In the genomic region with DNA sequence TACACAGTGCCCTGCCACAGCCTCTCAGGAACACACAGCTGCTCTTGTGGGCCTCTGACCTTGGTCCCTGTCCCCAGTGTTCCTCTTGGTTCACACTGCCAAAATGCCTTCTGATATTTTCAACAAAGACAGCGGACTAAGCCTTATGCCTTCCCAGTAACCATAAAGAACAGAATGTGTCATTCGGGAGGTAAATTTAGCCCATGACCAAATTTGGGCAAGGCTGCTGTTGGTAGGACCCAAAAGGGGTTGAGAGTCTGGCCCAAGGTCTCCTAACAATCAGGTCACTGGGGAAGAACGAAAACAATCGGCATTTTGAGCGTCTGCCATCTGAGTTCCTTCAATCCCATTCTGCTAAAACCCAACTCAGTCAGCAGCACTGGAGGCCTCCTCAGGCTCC, we compare ENCODE assay signal across 22 mouse cellular contexts. TPM values are rescaled to one million over a fixed set of nuclear protein-coding genes. Genes with fewer than 3 reads are reported as not detected.
DNase-seq lines count a peak whose midpoint lies in the region; ATAC-seq lines count a peak whose summit lies in the region.
"Had no signal": no experiment of that assay in that cellular context is flagged by ENCODE, and none has a peak within 500 bp of the region (broad histone marks: within the 10 kb centered on the region; RNA-seq: fewer than 3 reads in every experiment).

No protein-coding gene starts in this region.

- no peaks in the 10 kb centered on the region for H3K36me3 ChIP-seq in hindbrain, embryonic 13.5 days
- no peaks in the 10 kb centered on the region for H3K36me3 ChIP-seq in hindbrain, embryonic 11.5 days (ENCODE audit: control insufficient read depth, insufficient read depth, low read length)
- H3K36me3 ChIP-seq in forebrain, embryonic 12.5 days (replicated peaks), result peaks cover 6% of the 10 kb centered on the region; the same call in 1 of the 2 replicates
- no peaks in the 10 kb centered on the region for H3K36me3 ChIP-seq in forebrain, embryonic 14.5 days (ENCODE audit: control insufficient read depth, insufficient read depth, low read length)
- no peaks in the 10 kb centered on the region for H3K36me3 ChIP-seq in midbrain, embryonic 13.5 days
- H3K36me3 ChIP-seq: embryonic facial prominence, embryonic 12.5 days; limb, embryonic 12.5 days had no signal

- no peak overlapping the region for H3K4me2 ChIP-seq in hindbrain, embryonic 13.5 days
- no peak overlapping the region for H3K4me2 ChIP-seq in hindbrain, embryonic 11.5 days (replicated peaks; ENCODE audit: low read depth, low read length)
- no peak overlapping the region for H3K4me2 ChIP-seq in forebrain, embryonic 12.5 days
- no peak overlapping the region for H3K4me2 ChIP-seq in forebrain, embryonic 14.5 days (ENCODE audit: low read length)
- H3K4me2 ChIP-seq in midbrain, embryonic 13.5 days (replicated peaks), result no peak overlapping the region
- H3K4me2 ChIP-seq: embryonic facial prominence, embryonic 12.5 days; limb, embryonic 12.5 days; neural tube, embryonic 12.5 days had no signal

- ATAC-seq in hindbrain, embryonic 13.5 days (ENCODE audit: low FRiP score), result no peak
- no peak for ATAC-seq in hindbrain, embryonic 11.5 days (ENCODE audit: low FRiP score)
- ATAC-seq in forebrain, embryonic 12.5 days (ENCODE audit: low FRiP score), result no peak
- no peak for ATAC-seq in forebrain, embryonic 14.5 days
- no peak for ATAC-seq in midbrain, embryonic 13.5 days
- ATAC-seq in megakaryocyte-erythroid progenitor cell, adult 5-6 weeks (replicated peaks; ENCODE audit: low FRiP score, low TSS enrichment, poor library complexity, severe bottlenecking), result no peak
- ATAC-seq: CD4-positive, CD25-positive, alpha-beta regulatory T cell, adult 4 months had no signal

- no peak overlapping the region for H3K9ac ChIP-seq in hindbrain, embryonic 13.5 days
- H3K9ac ChIP-seq in hindbrain, embryonic 11.5 days (ENCODE audit: low read depth, low read length), result no peak overlapping the region
- no peak overlapping the region for H3K9ac ChIP-seq in forebrain, embryonic 12.5 days
- no peak overlapping the region for H3K9ac ChIP-seq in forebrain, embryonic 14.5 days (ENCODE audit: low read length)
- no peak overlapping the region for H3K9ac ChIP-seq in midbrain, embryonic 13.5 days (replicated peaks)
- H3K9ac ChIP-seq: embryonic facial prominence, embryonic 12.5 days; limb, embryonic 12.5 days; neural tube, embryonic 12.5 days had no signal

- intact Hi-C loops in gastrocnemius, postnatal 14 days (cut with DNase I; ENCODE audit: low total_unique reads), result no loop called here

- H3K27me3 ChIP-seq in hindbrain, embryonic 13.5 days, result 0 out of 2 replicates have a peak, but pooled peaks cover 2% of the 10 kb centered on the region
- no peaks in the 10 kb centered on the region for H3K27me3 ChIP-seq in hindbrain, embryonic 11.5 days (ENCODE audit: control insufficient read depth, insufficient read depth, low read length)
- peaks cover 6% of the 10 kb centered on the region for H3K27me3 ChIP-seq in forebrain, embryonic 12.5 days
- H3K27me3 ChIP-seq in forebrain, embryonic 14.5 days (replicated peaks; ENCODE audit: control insufficient read depth, insufficient read depth, low read length), result no peaks in the 10 kb centered on the region
- peaks cover 8% of the 10 kb centered on the region for H3K27me3 ChIP-seq in midbrain, embryonic 13.5 days
- H3K27me3 ChIP-seq: embryonic facial prominence, embryonic 12.5 days had no signal

- H3K9me3 ChIP-seq in hindbrain, embryonic 13.5 days, result no peaks in the 10 kb centered on the region
- H3K9me3 ChIP-seq in hindbrain, embryonic 11.5 days (ENCODE audit: control insufficient read depth, low read length), result no peaks in the 10 kb centered on the region
- no peaks in the 10 kb centered on the region for H3K9me3 ChIP-seq in forebrain, embryonic 12.5 days
- H3K9me3 ChIP-seq in forebrain, embryonic 14.5 days (replicated peaks; ENCODE audit: control insufficient read depth, low read length), result no peaks in the 10 kb centered on the region
- H3K9me3 ChIP-seq in midbrain, embryonic 13.5 days, result no peaks in the 10 kb centered on the region
- H3K9me3 ChIP-seq: embryonic facial prominence, embryonic 12.5 days; limb, embryonic 12.5 days; neural tube, embryonic 12.5 days had no signal

- H3K4me3 ChIP-seq in hindbrain, embryonic 13.5 days, result no peak overlapping the region
- H3K4me3 ChIP-seq in hindbrain, embryonic 11.5 days (ENCODE audit: low read depth, low read length), result no peak overlapping the region
- H3K4me3 ChIP-seq in forebrain, embryonic 12.5 days (replicated peaks), result no peak overlapping the region
- H3K4me3 ChIP-seq in forebrain, embryonic 14.5 days (ENCODE audit: low read depth, low read length), result no peak overlapping the region
- no peak overlapping the region for H3K4me3 ChIP-seq in midbrain, embryonic 13.5 days (replicated peaks)
- H3K4me3 ChIP-seq: embryonic facial prominence, embryonic 12.5 days; limb, embryonic 12.5 days; neural tube, embryonic 12.5 days had no signal

- peaks cover 40% of the 10 kb centered on the region for H3K4me1 ChIP-seq in hindbrain, embryonic 13.5 days (replicated peaks)
- peaks cover 7% of the 10 kb centered on the region for H3K4me1 ChIP-seq in hindbrain, embryonic 11.5 days (replicated peaks; ENCODE audit: control insufficient read depth, insufficient read depth, low read length)
- H3K4me1 ChIP-seq in forebrain, embryonic 12.5 days, result peaks cover 29% of the 10 kb centered on the region
- H3K4me1 ChIP-seq in forebrain, embryonic 14.5 days (ENCODE audit: control insufficient read depth, insufficient read depth, low read length), result peaks cover 32% of the 10 kb centered on the region
- peaks cover 49% of the 10 kb centered on the region for H3K4me1 ChIP-seq in midbrain, embryonic 13.5 days (replicated peaks)
- H3K4me1 ChIP-seq: embryonic facial prominence, embryonic 12.5 days had no signal

- WGBS in hindbrain, embryonic 13.5 days, result 86% methylated on average over 5 of the region's 5 CpGs
- WGBS in hindbrain, embryonic 11.5 days, result 91% methylated on average over 5 of the region's 5 CpGs
- 87% methylated on average over 5 of the region's 5 CpGs for WGBS in forebrain, embryonic 12.5 days
- 78% methylated on average over 5 of the region's 5 CpGs for WGBS in forebrain, embryonic 14.5 days
- WGBS in midbrain, embryonic 13.5 days, result 87% methylated on average over 5 of the region's 5 CpGs

- H3K27ac ChIP-seq in hindbrain, embryonic 13.5 days, result peak overlapping the region; percentile 71
- no peak overlapping the region for H3K27ac ChIP-seq in hindbrain, embryonic 11.5 days (ENCODE audit: low read depth, low read length)
- peak overlapping the region; percentile 73 for H3K27ac ChIP-seq in forebrain, embryonic 12.5 days
- H3K27ac ChIP-seq in forebrain, embryonic 14.5 days (ENCODE audit: low read depth, low read length), result peak overlapping the region; percentile 88
- H3K27ac ChIP-seq in midbrain, embryonic 13.5 days, result peak overlapping the region; percentile 81
- H3K27ac ChIP-seq: embryonic facial prominence, embryonic 12.5 days; limb, embryonic 12.5 days; neural tube, embryonic 12.5 days had no signal

- no peak for DNase-seq in hindbrain, embryonic 11.5 days (ENCODE audit: low spot score)
- DNase-seq in forebrain, embryonic 14.5 days (ENCODE audit: low spot score), result no peak
- no peak for DNase-seq in gastrocnemius, postnatal 14 days
- DNase-seq in gastrocnemius, postnatal 10 days, result no peak
- DNase-seq: cerebellum, postnatal 25 days; gastrocnemius, postnatal 25 days; kidney, adult 18-20 months; kidney, postnatal 4 days; thymus, postnatal 4 days had no signal

RNA-seq across cellular contexts. Expression of a gene that starts 15.9 kb away (rescaled TPM):
- polyA plus RNA-seq in hindbrain, embryonic 13.5 days (2015; fragmentation: Nextera tagmentation; extraction: Ambion mirVana), result not detected in 2 replicates
- polyA plus RNA-seq in hindbrain, embryonic 11.5 days (2014; fragmentation: Nextera tagmentation; extraction: Ambion mirVana), result not detected in 2 replicates
- polyA plus RNA-seq in forebrain, embryonic 12.5 days (2016; fragmentation: Nextera tagmentation; extraction: Ambion mirVana), result not detected in 2 replicates
- not detected in 2 replicates for polyA plus RNA-seq in forebrain, embryonic 14.5 days (2014; fragmentation: Nextera tagmentation; extraction: Ambion mirVana)
- not detected in 2 replicates for polyA plus RNA-seq in midbrain, embryonic 13.5 days (2015; fragmentation: Nextera tagmentation; extraction: Ambion mirVana)
- total RNA-seq in megakaryocyte-erythroid progenitor cell, adult 5-6 weeks (2014; fragmentation: Nextera tagmentation), result not detected in 2 replicates
- not detected in 2 replicates for total RNA-seq in megakaryocyte-erythroid progenitor cell, adult 5-6 weeks (2017)
- total RNA-seq in gastrocnemius, postnatal 14 days (2021), result not detected
- not detected for total RNA-seq in gastrocnemius, postnatal 10 days (2021)
- total RNA-seq: adrenal gland, postnatal 4 days; gastrocnemius, postnatal 25 days; left cerebral cortex, adult 18-20 months; megakaryocyte progenitor cell, adult 5-6 weeks had no signal
- polyA plus RNA-seq: CD4-positive, CD25-positive, alpha-beta regulatory T cell, adult 4 months; embryonic facial prominence, embryonic 12.5 days; limb, embryonic 12.5 days; liver, embryonic 16.5 days; neural tube, embryonic 12.5 days; testis, adult 2 months had no signal
